Mouse (Mus musculus): ENCODE data around the gene Lrrc7. TPM values are rescaled to one million over a fixed set of nuclear protein-coding genes. Genes with fewer than 3 reads are reported as not detected.

The Lrrc7 gene
- total and polyA plus RNA-seq, 2 experiments from 2014 or later, result 6.7 to 40.1 TPM

DNA sequence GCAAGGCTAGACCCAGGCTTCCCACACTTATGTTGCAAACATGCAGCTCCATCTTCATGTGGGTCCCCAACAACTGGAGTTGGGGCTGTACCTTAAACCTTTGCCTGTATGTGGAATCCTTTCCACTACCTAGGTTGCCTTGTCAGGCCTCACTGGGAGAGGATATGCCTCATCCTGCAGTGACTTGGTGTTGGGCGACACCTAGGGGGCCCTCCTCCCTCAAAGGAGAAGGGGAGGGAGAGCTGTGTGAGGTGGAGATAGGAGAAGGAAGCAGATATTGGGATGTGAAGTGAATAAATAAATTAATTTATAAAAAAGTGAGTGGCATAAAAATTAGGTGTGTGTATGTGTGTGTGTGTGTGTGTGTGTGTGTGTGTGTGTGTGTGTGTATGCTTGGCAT is 68.3 kb downstream of the Lrrc7 start:
- no peak overlapping the region for H3K4me3 ChIP-seq (ENCODE audit: low read depth, low read length)
- H3K36me3 ChIP-seq (ENCODE audit: insufficient read depth), result no peaks in the 10 kb centered on the region
- no peak overlapping the region for H3K27ac ChIP-seq (ENCODE audit: low read depth, low read length)
- no peaks in the 10 kb centered on the region for H3K27me3 ChIP-seq (ENCODE audit: insufficient read depth, low read length)
- no peak for ATAC-seq
- H3K9me3 ChIP-seq (ENCODE audit: low read length), result no peaks in the 10 kb centered on the region
- no peak for DNase-seq
- TF ChIP-seq CTCF (IDR thresholded peaks at IDR 0.05; ENCODE audit: low read depth), result no peak
- H3K4me1 ChIP-seq (ENCODE audit: insufficient read depth), result no peaks in the 10 kb centered on the region
- no peak overlapping the region for H3K9ac ChIP-seq
- no peak overlapping the region for H3K4me2 ChIP-seq (ENCODE audit: low read depth)
- 100% methylated on average over 1 of the region's 1 CpGs for WGBS

GRCm38 (mm10) chr3:158479677-158480076 is 82.3 kb downstream of the Lrrc7 start:
- 95% methylated on average over 2 of the region's 2 CpGs for WGBS
- no peaks in the 10 kb centered on the region for H3K9me3 ChIP-seq (ENCODE audit: low read length)
- H3K36me3 ChIP-seq (ENCODE audit: insufficient read depth), result no peaks in the 10 kb centered on the region
- H3K27me3 ChIP-seq (ENCODE audit: insufficient read depth, low read length), result no peaks in the 10 kb centered on the region
- no peaks in the 10 kb centered on the region for H3K4me1 ChIP-seq (ENCODE audit: insufficient read depth)
- no peak for DNase-seq
- ATAC-seq, result no peak
- TF ChIP-seq CTCF (IDR thresholded peaks at IDR 0.05; ENCODE audit: low read depth), result no peak
- no peak overlapping the region for H3K9ac ChIP-seq
- no peak overlapping the region for H3K27ac ChIP-seq (ENCODE audit: low read depth, low read length)
- H3K4me2 ChIP-seq (ENCODE audit: low read depth), result no peak overlapping the region
- no peak overlapping the region for H3K4me3 ChIP-seq (ENCODE audit: low read depth, low read length)

GRCm38 (mm10) chr3:158400600-158400999 is 161.4 kb downstream of the Lrrc7 start:
- no peak overlapping the region for H3K4me2 ChIP-seq (ENCODE audit: low read depth)
- 81% methylated on average over 1 of the region's 1 CpGs for WGBS
- H3K9me3 ChIP-seq (ENCODE audit: low read length), result no peaks in the 10 kb centered on the region
- H3K36me3 ChIP-seq (ENCODE audit: insufficient read depth), result no peaks in the 10 kb centered on the region
- TF ChIP-seq CTCF (IDR thresholded peaks at IDR 0.05; ENCODE audit: low read depth), result no peak
- H3K27ac ChIP-seq (ENCODE audit: low read depth, low read length), result no peak overlapping the region
- ATAC-seq, result no peak
- no peaks in the 10 kb centered on the region for H3K4me1 ChIP-seq (ENCODE audit: insufficient read depth)
- no peak overlapping the region for H3K9ac ChIP-seq
- no peak overlapping the region for H3K4me3 ChIP-seq (ENCODE audit: low read depth, low read length)
- DNase-seq, result no peak
- H3K27me3 ChIP-seq (ENCODE audit: insufficient read depth, low read length), result no peaks in the 10 kb centered on the region

DNA sequence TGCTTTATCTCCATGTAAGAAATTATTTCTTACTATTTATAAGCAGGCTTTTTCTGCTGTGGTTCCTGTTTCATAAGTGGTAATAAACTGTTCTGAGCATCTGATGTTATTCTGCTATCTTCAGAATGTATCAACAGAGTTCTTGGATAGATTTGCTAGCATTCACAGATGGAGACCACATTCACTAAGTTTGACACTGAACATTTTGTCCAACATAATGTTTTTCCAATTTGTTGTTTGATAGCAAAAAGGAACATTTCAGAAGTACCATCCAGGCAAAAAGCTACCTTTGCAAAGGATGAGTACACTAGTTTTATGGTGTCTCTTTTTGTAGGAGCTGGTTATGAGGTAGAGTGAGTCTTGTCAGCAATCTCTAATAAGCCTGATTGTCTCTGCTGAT is 170.5 kb downstream of the Lrrc7 start:
- Histone ChIP-seq H3K9me3 (ENCODE audit: low read length) (no peaks in the 10 kb centered on the region), H3K27ac (ENCODE audit: low read depth, low read length) (no peak overlapping the region), H3K4me2 (ENCODE audit: low read depth) (no peak overlapping the region), H3K4me1 (ENCODE audit: insufficient read depth) (no peaks in the 10 kb centered on the region), H3K36me3 (ENCODE audit: insufficient read depth) (no peaks in the 10 kb centered on the region), H3K9ac (no peak overlapping the region), H3K27me3 (ENCODE audit: insufficient read depth, low read length) (no peaks in the 10 kb centered on the region), H3K4me3 (ENCODE audit: low read depth, low read length) (no peak overlapping the region)
- DNase-seq (no peak), ATAC-seq (no peak)
- no peak for TF ChIP-seq CTCF (IDR thresholded peaks at IDR 0.05; ENCODE audit: low read depth)

DNA sequence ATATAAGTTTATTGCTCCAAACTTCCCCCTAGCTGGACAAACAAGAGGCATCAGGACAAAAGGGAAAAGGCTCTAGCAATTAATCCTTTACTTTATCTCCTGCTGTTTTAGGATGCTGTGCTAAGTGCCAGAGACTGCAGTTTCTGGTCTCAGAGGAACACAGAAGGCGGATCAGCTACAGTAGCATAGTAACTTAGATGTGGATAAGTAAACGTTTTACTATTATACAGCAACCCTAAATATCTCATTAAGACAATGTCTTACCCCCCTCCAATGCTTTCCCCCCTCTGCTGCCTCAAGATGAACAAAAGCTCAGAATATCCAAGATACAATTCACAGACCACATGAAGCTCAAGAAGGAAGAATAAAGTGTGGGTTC is 174.0 kb downstream of the Lrrc7 start:
- H3K9ac ChIP-seq, result no peak overlapping the region
- no peak overlapping the region for H3K4me2 ChIP-seq (ENCODE audit: low read depth)
- no peak overlapping the region for H3K4me3 ChIP-seq (ENCODE audit: low read depth, low read length)
- DNase-seq, result no peak
- no peak for TF ChIP-seq CTCF (IDR thresholded peaks at IDR 0.05; ENCODE audit: low read depth)
- no peak for ATAC-seq
- WGBS, result 23% methylated on average over 2 of the region's 2 CpGs
- no peaks in the 10 kb centered on the region for H3K4me1 ChIP-seq (ENCODE audit: insufficient read depth)
- H3K27me3 ChIP-seq (ENCODE audit: insufficient read depth, low read length), result no peaks in the 10 kb centered on the region
- no peaks in the 10 kb centered on the region for H3K9me3 ChIP-seq (ENCODE audit: low read length)
- no peak overlapping the region for H3K27ac ChIP-seq (ENCODE audit: low read depth, low read length)
- H3K36me3 ChIP-seq (ENCODE audit: insufficient read depth), result no peaks in the 10 kb centered on the region

DNA sequence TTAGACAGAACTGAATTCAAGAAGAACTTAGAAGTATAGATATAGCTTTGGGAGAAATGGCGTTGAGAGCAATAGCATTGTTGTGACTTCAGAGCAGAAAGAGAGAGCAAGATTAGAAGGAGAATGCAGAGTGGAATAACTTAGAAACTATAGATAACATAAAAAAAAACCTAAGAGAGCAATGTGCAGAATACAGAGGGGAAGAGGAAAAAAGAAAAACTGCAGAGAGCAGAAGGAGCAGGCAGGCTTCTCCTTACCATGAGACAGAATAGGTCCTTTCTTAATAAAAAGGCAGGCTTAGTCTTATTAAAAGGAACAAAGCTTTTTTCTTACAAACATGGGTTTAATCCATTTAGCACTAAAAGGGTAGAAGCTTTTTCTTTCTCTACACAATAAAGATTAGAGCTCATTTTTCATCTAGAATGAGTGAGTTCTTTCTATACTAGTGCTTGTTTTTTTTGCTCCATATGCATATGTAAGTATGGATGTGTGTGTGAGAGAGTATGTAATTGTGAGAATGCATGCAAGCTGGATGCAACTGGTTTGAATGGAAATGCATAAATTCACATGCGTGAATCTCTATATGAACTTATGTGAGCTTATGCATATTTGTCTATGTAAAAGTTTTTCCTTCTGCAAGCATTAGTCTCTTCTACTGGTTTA is 174.5 kb downstream of the Lrrc7 start:
- DNase-seq (no peak), ATAC-seq (no peak)
- Histone ChIP-seq H3K27me3 (ENCODE audit: insufficient read depth, low read length) (no peaks in the 10 kb centered on the region), H3K27ac (ENCODE audit: low read depth, low read length) (no peak overlapping the region), H3K4me1 (ENCODE audit: insufficient read depth) (no peaks in the 10 kb centered on the region), H3K4me2 (ENCODE audit: low read depth) (no peak overlapping the region), H3K9me3 (ENCODE audit: low read length) (no peaks in the 10 kb centered on the region), H3K36me3 (ENCODE audit: insufficient read depth) (no peaks in the 10 kb centered on the region), H3K9ac (no peak overlapping the region), H3K4me3 (ENCODE audit: low read depth, low read length) (no peak overlapping the region)
- WGBS, result 44% methylated on average over 2 of the region's 2 CpGs
- no peak for TF ChIP-seq CTCF (IDR thresholded peaks at IDR 0.05; ENCODE audit: low read depth)

DNA sequence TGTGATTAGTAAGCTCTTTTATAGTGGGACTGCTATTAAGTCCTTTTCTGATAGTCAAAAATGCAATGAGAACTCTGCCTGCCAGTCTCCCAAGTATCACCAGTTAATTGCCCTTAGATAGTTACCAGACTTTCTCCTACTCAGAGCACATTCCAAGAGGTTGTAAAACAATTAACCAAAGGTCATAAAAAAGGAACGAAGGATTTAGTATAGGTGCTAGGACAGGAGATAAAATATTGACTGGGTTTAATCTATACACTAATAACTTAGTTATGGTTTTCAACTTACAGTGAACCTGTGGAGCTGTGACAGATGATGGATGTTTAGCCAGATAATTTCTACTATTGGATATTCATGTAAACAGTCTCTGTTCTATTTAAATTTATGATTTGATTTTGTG is 175.2 kb downstream of the Lrrc7 start:
- no peak for DNase-seq
- no peaks in the 10 kb centered on the region for H3K9me3 ChIP-seq (ENCODE audit: low read length)
- ATAC-seq, result no peak
- no peaks in the 10 kb centered on the region for H3K27me3 ChIP-seq (ENCODE audit: insufficient read depth, low read length)
- H3K4me1 ChIP-seq (ENCODE audit: insufficient read depth), result no peaks in the 10 kb centered on the region
- H3K9ac ChIP-seq, result no peak overlapping the region
- H3K4me2 ChIP-seq (ENCODE audit: low read depth), result no peak overlapping the region
- WGBS, result 57% methylated on average over 1 of the region's 1 CpGs
- TF ChIP-seq CTCF (IDR thresholded peaks at IDR 0.05; ENCODE audit: low read depth), result no peak
- H3K36me3 ChIP-seq (ENCODE audit: insufficient read depth), result no peaks in the 10 kb centered on the region
- no peak overlapping the region for H3K4me3 ChIP-seq (ENCODE audit: low read depth, low read length)
- H3K27ac ChIP-seq (ENCODE audit: low read depth, low read length), result no peak overlapping the region
